8 mouse cellular contexts compared by ENCODE assay signal in the genomic region with DNA sequence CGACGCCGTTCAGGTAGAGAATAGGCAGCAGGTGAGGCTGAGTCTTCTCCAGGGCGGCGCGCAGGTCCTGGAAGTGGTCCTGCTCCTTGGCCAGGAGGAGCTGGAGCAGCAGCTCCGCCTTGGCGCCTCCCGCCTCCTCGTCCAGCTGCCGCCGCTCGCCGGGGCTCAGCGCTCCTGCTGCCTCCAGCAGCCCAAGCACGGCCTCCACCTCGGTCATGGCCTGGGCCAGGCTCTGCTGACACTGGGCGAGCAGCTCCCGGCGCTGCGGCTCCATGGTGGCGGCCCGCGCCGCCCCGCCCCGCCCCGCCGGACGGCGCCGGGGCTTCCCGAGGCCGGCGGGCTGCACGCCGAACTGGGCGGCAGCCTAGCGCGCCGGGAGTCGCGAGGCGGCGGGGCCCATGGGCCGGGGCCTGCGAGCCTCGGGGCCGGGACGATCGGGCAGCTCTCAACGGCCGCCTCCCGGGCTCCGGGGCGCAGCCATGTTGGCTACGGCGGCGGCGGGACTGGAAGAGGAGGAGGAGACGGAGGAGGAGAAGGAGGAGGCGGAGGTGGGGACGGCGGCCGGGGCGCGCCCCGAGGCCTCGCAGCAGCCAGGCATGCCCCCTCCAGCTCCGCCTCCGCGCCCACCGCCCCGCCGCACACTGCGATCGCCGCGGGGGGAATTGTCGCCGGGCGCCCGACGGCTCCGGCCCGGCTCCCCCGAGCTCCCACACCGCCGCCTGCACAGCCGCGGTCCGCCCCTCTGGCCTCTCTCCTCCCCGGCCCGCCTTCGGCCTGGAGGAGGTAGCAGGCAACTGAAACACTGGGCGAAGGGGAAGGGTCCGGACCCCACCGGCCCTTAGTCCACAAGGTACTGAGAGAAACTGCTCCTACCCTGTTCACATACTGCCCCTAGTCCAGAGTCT. TPM values are rescaled to one million over a fixed set of nuclear protein-coding genes. Genes with fewer than 3 reads are reported as not detected.
DNase-seq lines count a peak whose midpoint lies in the region; ATAC-seq and TF ChIP-seq lines count a peak whose summit lies in the region.

A gene (minus strand): TSS at position 744 of the 905 bp plus-strand sequence.

- H3K4me3 ChIP-seq in ES-E14 (ENCODE audit: insufficient read depth in 1 of 2, low read depth in 1 of 2, low read length in 2 of 2, poor library complexity in 1 of 2, severe bottlenecking in 1 of 2) = peak within 1 kb of the TSS; percentile 79 to 92
- peak within 1 kb of the TSS; percentile 71 for H3K4me3 ChIP-seq in brown adipose tissue, adult 24 weeks (ENCODE audit: insufficient read depth, low read depth, low read length)
- peak within 1 kb of the TSS; percentile 86 for H3K4me3 ChIP-seq in forebrain, embryonic 14.5 days (ENCODE audit: low read depth, low read length)
- peak within 1 kb of the TSS; percentile 65 for H3K4me3 ChIP-seq in heart, embryonic 16.5 days (ENCODE audit: low read length)
- peak within 1 kb of the TSS; percentile 62 for H3K4me3 ChIP-seq in liver, embryonic 13.5 days (replicated peaks)
- H3K4me3 ChIP-seq in neural tube, embryonic 14.5 days (ENCODE audit: low read depth, low read length) = peak within 1 kb of the TSS; percentile 80

- no peaks in the 10 kb centered on the region for H3K36me3 ChIP-seq in ES-E14 (ENCODE audit: control insufficient read depth, insufficient read depth, low read length, poor library complexity, severe bottlenecking)
- H3K36me3 ChIP-seq in forebrain, embryonic 14.5 days (ENCODE audit: control insufficient read depth, insufficient read depth, low read length) = peaks cover 10% of the 10 kb centered on the region; the same call in 1 of the 2 replicates
- 0 out of 2 replicates have a peak, but pooled peaks cover 2% of the 10 kb centered on the region for H3K36me3 ChIP-seq in heart, embryonic 16.5 days (ENCODE audit: control insufficient read depth, insufficient read depth)
- no peaks in the 10 kb centered on the region for H3K36me3 ChIP-seq in liver, embryonic 13.5 days
- H3K36me3 ChIP-seq in neural tube, embryonic 14.5 days (ENCODE audit: control insufficient read depth, insufficient read depth, low read length) = 0 out of 2 replicates have a peak, but pooled peaks cover 2% of the 10 kb centered on the region

- H3K27me3 ChIP-seq in forebrain, embryonic 14.5 days (replicated peaks; ENCODE audit: control insufficient read depth, insufficient read depth, low read length) = no peaks in the 10 kb centered on the region
- H3K27me3 ChIP-seq in heart, embryonic 16.5 days (ENCODE audit: control insufficient read depth, insufficient read depth, low read length) = no peaks in the 10 kb centered on the region
- H3K27me3 ChIP-seq in liver, embryonic 13.5 days = peaks cover 85% of the 10 kb centered on the region
- no peaks in the 10 kb centered on the region for H3K27me3 ChIP-seq in neural tube, embryonic 14.5 days (ENCODE audit: control insufficient read depth, insufficient read depth, low read length)

- H3K9me3 ChIP-seq in ES-E14 (ENCODE audit: control insufficient read depth, insufficient read depth, low read depth, low read length) = no peaks in the 10 kb centered on the region
- H3K9me3 ChIP-seq in forebrain, embryonic 14.5 days (replicated peaks; ENCODE audit: control insufficient read depth, low read length) = no peaks in the 10 kb centered on the region
- no peaks in the 10 kb centered on the region for H3K9me3 ChIP-seq in heart, embryonic 16.5 days (replicated peaks; ENCODE audit: control insufficient read depth, low read length)
- H3K9me3 ChIP-seq in liver, embryonic 13.5 days (replicated peaks) = no peaks in the 10 kb centered on the region
- no peaks in the 10 kb centered on the region for H3K9me3 ChIP-seq in neural tube, embryonic 14.5 days (ENCODE audit: control insufficient read depth, low read length)

- WGBS in forebrain, embryonic 14.5 days = under 1% methylated on average over 62 of the region's 98 CpGs
- under 1% methylated on average over 69 of the region's 98 CpGs for WGBS in heart, embryonic 16.5 days
- WGBS in liver, embryonic 13.5 days (ENCODE audit: insufficient replicate concordance) = 2% methylated on average over 81 of the region's 98 CpGs
- under 1% methylated on average over 68 of the region's 98 CpGs for WGBS in neural tube, embryonic 14.5 days

- no peak for DNase-seq in ES-E14 (ENCODE audit: low read depth, low spot score)
- peak; percentile 68 for DNase-seq in forebrain, embryonic 14.5 days (ENCODE audit: low spot score)
- DNase-seq in kidney, postnatal 14 days = peak; percentile 82
- DNase-seq in liver, embryonic 13.5 days = peak; percentile 8
- DNase-seq in urinary bladder, postnatal 25 days (ENCODE audit: low spot score) = peak; percentile 62

- in situ Hi-C loops in ES-E14 (cut with MboI; ENCODE audit: low sequenced_read_pairs in 2 of 2, unreplicated experiment in 2 of 2) = no loop called here

- peak; percentile 90 for ATAC-seq in forebrain, embryonic 14.5 days
- ATAC-seq in heart, embryonic 16.5 days (replicated peaks; ENCODE audit: extremely low read depth, insufficient read depth, low FRiP score) = peak; percentile 81
- ATAC-seq in liver, embryonic 13.5 days (ENCODE audit: low read depth) = peak; percentile 80
- peak; percentile 87 for ATAC-seq in neural tube, embryonic 14.5 days (ENCODE audit: low read depth)

- H3K4me2 ChIP-seq in forebrain, embryonic 14.5 days (ENCODE audit: low read length) = peak within 1 kb of the TSS; percentile 67
- H3K4me2 ChIP-seq in heart, embryonic 16.5 days (ENCODE audit: low read depth, low read length) = peak within 1 kb of the TSS; percentile 89
- H3K4me2 ChIP-seq in liver, embryonic 13.5 days = peak within 1 kb of the TSS; percentile 66
- peak within 1 kb of the TSS; percentile 86 for H3K4me2 ChIP-seq in neural tube, embryonic 14.5 days (ENCODE audit: low read depth, low read length)

- 0 out of 4 replicates have a peak, but pooled peaks cover 0 to 2% of the 10 kb centered on the region in 2 experiments for H3K4me1 ChIP-seq in ES-E14 (ENCODE audit: control insufficient read depth in 2 of 2, insufficient read depth in 2 of 2, low read length in 2 of 2, poor library complexity in 1 of 2)
- H3K4me1 ChIP-seq in brown adipose tissue, adult 24 weeks (ENCODE audit: control insufficient read depth, insufficient read depth, insufficient read length, low read length) = no peaks in the 10 kb centered on the region; the same call in 1 of the 2 replicates
- peaks cover 7% of the 10 kb centered on the region; the same call in 1 of the 2 replicates for H3K4me1 ChIP-seq in forebrain, embryonic 14.5 days (ENCODE audit: control insufficient read depth, insufficient read depth, low read length)
- peaks cover 6% of the 10 kb centered on the region for H3K4me1 ChIP-seq in heart, embryonic 16.5 days (ENCODE audit: control insufficient read depth, insufficient read depth, low read length)
- no peaks in the 10 kb centered on the region; the same call in 1 of the 2 replicates for H3K4me1 ChIP-seq in liver, embryonic 13.5 days (replicated peaks)
- H3K4me1 ChIP-seq in neural tube, embryonic 14.5 days (ENCODE audit: control insufficient read depth, insufficient read depth, low read length) = peaks cover 4% of the 10 kb centered on the region; the same call in 1 of the 2 replicates

- H3K9ac ChIP-seq in ES-E14 (ENCODE audit: insufficient read depth, low read depth, low read length, poor library complexity, severe bottlenecking) = peak within 1 kb of the TSS; percentile 90
- peak within 1 kb of the TSS; percentile 95 for H3K9ac ChIP-seq in forebrain, embryonic 14.5 days (ENCODE audit: low read length)
- H3K9ac ChIP-seq in heart, embryonic 16.5 days (ENCODE audit: low read length) = peak within 1 kb of the TSS; percentile 92
- H3K9ac ChIP-seq in liver, embryonic 13.5 days = peak within 1 kb of the TSS; percentile 65
- peak within 1 kb of the TSS; percentile 97 for H3K9ac ChIP-seq in neural tube, embryonic 14.5 days (replicated peaks; ENCODE audit: low read depth, low read length)

- H3K27ac ChIP-seq in ES-E14 (ENCODE audit: insufficient read depth, low read depth, low read length, poor library complexity, severe bottlenecking) = 0 out of 2 replicates have a peak within 1 kb of the TSS, but pooled peaks have one; percentile 3
- H3K27ac ChIP-seq in brown adipose tissue, adult 24 weeks (replicated peaks; ENCODE audit: low read depth, low read length) = no peak within 1 kb of the TSS; the same call in 1 of the 2 replicates
- peak within 1 kb of the TSS; percentile 93 for H3K27ac ChIP-seq in forebrain, embryonic 14.5 days (ENCODE audit: low read depth, low read length)
- peak within 1 kb of the TSS; percentile 88 for H3K27ac ChIP-seq in heart, embryonic 16.5 days (ENCODE audit: low read length)
- H3K27ac ChIP-seq in liver, embryonic 13.5 days = no peak within 1 kb of the TSS
- H3K27ac ChIP-seq in neural tube, embryonic 14.5 days (ENCODE audit: low read depth, low read length) = peak within 1 kb of the TSS; percentile 91

TF ChIP-seq in ES-E14, 5 proteins besides CTCF, POLR2A, EP300 and RAD21:
- TF ChIP-seq ZNF384 (IDR thresholded peaks at IDR 0.05; ENCODE audit: low read depth, low read length) (no peak), MAFK (IDR thresholded peaks at IDR 0.05; ENCODE audit: insufficient read depth, low read depth, low read length) (no peak), ZC3H11A (IDR thresholded peaks at IDR 0.05; ENCODE audit: borderline replicate concordance, low read depth, low read length) (no peak), CHD2 (IDR thresholded peaks at IDR 0.05; ENCODE audit: low read depth, low read length) (no peak), HCFC1 (IDR thresholded peaks at IDR 0.05; ENCODE audit: borderline replicate concordance, insufficient read depth, low read length) (no peak)

RNA-seq across cellular contexts. Expression of the gene that starts here (rescaled TPM):
- 17.5 and 19.3 TPM in 2 replicates for total RNA-seq in ES-E14 (2012; rRNA removed)
- 3.5 and 4.2 TPM in 2 replicates for polyA plus RNA-seq in brown adipose tissue, adult 24 weeks (2012; ENCODE audit: insufficient read depth, insufficient read length, missing spikeins)
- polyA plus RNA-seq in forebrain, embryonic 14.5 days (2014; fragmentation: Nextera tagmentation; extraction: Ambion mirVana) = 20.3 and 22.5 TPM in 2 replicates
- 5.2 and 6.8 TPM in 2 replicates for polyA plus RNA-seq in heart, embryonic 16.5 days (2015; fragmentation: Nextera tagmentation; extraction: Ambion mirVana)
- polyA plus RNA-seq in liver, embryonic 13.5 days (2015; fragmentation: Nextera tagmentation; extraction: Ambion mirVana) = 1.1 and 1.6 TPM in 2 replicates
- polyA plus RNA-seq in neural tube, embryonic 14.5 days (2014; fragmentation: Nextera tagmentation; extraction: Ambion mirVana) = 35.7 and 37.5 TPM in 2 replicates

Comparison
In these comparisons a context has a peak if more than half of its experiments do, and no peak if none do; other contexts are left out.
1. H3K27ac ChIP-seq: peak in ES-E14 (single experiment), forebrain, embryonic 14.5 days (single experiment), heart, embryonic 16.5 days (single experiment) and neural tube, embryonic 14.5 days (single experiment); none in brown adipose tissue, adult 24 weeks (single experiment) and liver, embryonic 13.5 days (single experiment).
2. Peak in every context shown above with its lines, with median percentiles within 50 percentile points of each other: H3K4me3 ChIP-seq, H3K9ac ChIP-seq, ATAC-seq and H3K4me2 ChIP-seq.